Mouse (Mus musculus): ENCODE measurements around the gene E2f8.

- TF ChIP-seq CTCF (conservative IDR thresholded peaks at IDR 0.05 in 1 of 2, IDR thresholded peaks at IDR 0.05 in 1 of 2; ENCODE audit: low read depth in 2 of 2, low read length in 2 of 2) (peak; percentile 66 to 80), HCFC1 (IDR thresholded peaks at IDR 0.05; ENCODE audit: low read depth, low read length) (no peak), USF2 (conservative IDR thresholded peaks at IDR 0.05; ENCODE audit: low read depth, low read length) (no peak), MEF2A (IDR thresholded peaks at IDR 0.05; ENCODE audit: borderline replicate concordance, low read depth, low read length) (no peak), POLR2A (IDR thresholded peaks at IDR 0.05; ENCODE audit: low read depth, low read length) (no peak), CHD2 (IDR thresholded peaks at IDR 0.05; ENCODE audit: low read length) (no peak), NRF1 (IDR thresholded peaks at IDR 0.05; ENCODE audit: low read depth, low read length) (no peak), TBP (conservative IDR thresholded peaks at IDR 0.05; ENCODE audit: low read depth, low read length) (no peak), IRF4 (IDR thresholded peaks at IDR 0.05; ENCODE audit: low read depth, low read length) (no peak), KAT2A (IDR thresholded peaks at IDR 0.05; ENCODE audit: insufficient replicate concordance, low read length) (no peak)
Measured at GRCm38 (mm10) chr7:48876526-48876925, 4.9 kb downstream of the E2f8 start.

All from CH12.LX (cell line).